Mouse (Mus musculus) midbrain, embryonic 10.5 days (tissue): ENCODE results near the gene Plac9a. TPM values are rescaled to one million over a fixed set of nuclear protein-coding genes. Genes with fewer than 3 reads are reported as not detected.
"Not testable (repeated sequence)": the region's sequence is repeated elsewhere in the genome, so short reads cannot be mapped to it uniquely, and the experiment has no call there.

Source experiments
- DNase-seq: peaks from one replicate; pipeline ENCODE4 v3.0.0-alpha.2; 2017; ENCODE audit warnings: low spot score
- H3K27ac ChIP-seq: fragments of 300-500 bp; sonication (generic); replicated peaks from 2 replicates; pipeline ENCODE4 v1.5.1; 2016; ENCODE audit warnings: mild to moderate bottlenecking
- H3K27me3 ChIP-seq: fragments of 300-500 bp; sonication (generic); 2 replicates; pipeline ENCODE4 v1.6.1; 2016; ENCODE audit warnings: low read depth, mild to moderate bottlenecking; ENCODE audit not compliant: poor library complexity, severe bottlenecking
- H3K36me3 ChIP-seq: fragments of 300-500 bp; sonication (generic); 2 replicates; pipeline ENCODE4 v1.6.1; 2016; ENCODE audit warnings: mild to moderate bottlenecking, moderate library complexity
- H3K4me1 ChIP-seq: fragments of 300-500 bp; sonication (generic); 2 replicates; pipeline ENCODE4 v1.6.1; 2016
- H3K4me3 ChIP-seq: fragments of 300-500 bp; sonication (generic); 2 replicates; pipeline ENCODE4 v1.5.1; 2016; ENCODE audit warnings: mild to moderate bottlenecking, moderate library complexity
- H3K9me3 ChIP-seq: fragments of 300-500 bp; sonication (generic); replicated peaks from 2 replicates; pipeline ENCODE4 v1.6.1; 2016; ENCODE audit warnings: mild to moderate bottlenecking
- WGBS: fragments of 180-500 bp; shearing (Covaris S2); methylation state at CpG from one replicate; pipeline ENCODE4 v1.1.7; 2016; 5-methylcytosine and 5-hydroxymethylcytosine counted together
- polyA plus RNA-seq: library from polyadenylated mRNA; unstranded; fragments of >200 nt; fragmentation: Nextera tagmentation; extraction: Ambion mirVana; gene quantifications from 2 replicates; pipeline ENCODE4 v1.2.1, GENCODE M21; 2016

The Plac9a gene
- not detected in 2 replicates for polyA plus RNA-seq

DNA sequence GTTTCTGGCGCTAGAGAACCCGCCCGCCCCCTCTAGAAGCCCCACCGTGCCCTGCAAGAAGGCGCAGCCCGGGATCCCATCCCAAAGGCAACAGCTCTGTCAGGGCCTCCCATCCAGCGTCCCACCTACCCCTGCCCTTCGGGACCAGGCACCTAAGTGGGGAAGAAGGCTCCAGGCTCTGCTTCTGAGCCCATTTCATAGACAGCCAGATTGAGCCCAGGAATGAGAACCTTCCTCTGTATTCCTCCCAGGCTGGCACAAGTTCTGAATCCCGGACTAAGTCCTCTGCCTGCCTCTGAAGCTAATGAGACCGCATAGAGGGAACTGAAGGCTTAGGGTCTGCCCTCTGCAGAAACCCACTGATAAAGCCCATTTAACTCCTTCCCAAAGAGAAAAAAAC lies at the start of gene Plac9a:
Gene Plac9a (minus strand): TSS at position 101 of the 400 bp plus-strand sequence.
- not testable (repeated sequence) for H3K27me3 ChIP-seq, H3K36me3 ChIP-seq, DNase-seq, H3K4me3 ChIP-seq, H3K27ac ChIP-seq, H3K9me3 ChIP-seq, H3K4me1 ChIP-seq
- WGBS: no CpG with 5 or more reads among the region's 10 CpGs

DNA sequence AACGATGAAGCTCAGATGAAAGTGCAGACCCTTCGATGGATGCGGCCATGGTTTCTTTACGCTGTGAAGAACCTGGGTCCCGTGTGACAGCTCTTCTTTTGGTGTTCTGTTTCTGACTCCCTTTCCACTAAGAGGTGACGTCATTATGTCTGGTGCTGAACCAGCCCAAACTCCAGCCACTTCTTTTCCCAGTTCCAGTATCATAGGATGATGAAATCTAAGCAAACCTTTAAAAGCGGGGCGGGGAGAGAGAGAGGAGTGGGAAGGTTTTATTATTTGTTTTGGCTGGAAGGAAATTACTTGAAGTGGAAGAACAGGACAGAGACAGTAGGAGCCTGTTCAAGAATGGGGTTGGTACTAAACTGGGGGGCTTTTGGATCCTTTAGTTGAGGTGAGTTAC lies 35.1 kb upstream of the Plac9a start, which contains the start of gene Cphx1:
Gene Cphx1 (plus strand): TSS at position 301 of the 400 bp plus-strand sequence.
- not testable (repeated sequence) for H3K4me3 ChIP-seq, H3K4me1 ChIP-seq, H3K36me3 ChIP-seq, H3K27ac ChIP-seq, H3K27me3 ChIP-seq, H3K9me3 ChIP-seq, DNase-seq
- WGBS: no CpG with 5 or more reads among the region's 8 CpGs

- WGBS: no CpG with 5 or more reads among the region's 5 CpGs
- not testable (repeated sequence) for H3K4me1 ChIP-seq, H3K4me3 ChIP-seq, H3K36me3 ChIP-seq, H3K27me3 ChIP-seq, H3K27ac ChIP-seq, DNase-seq, H3K9me3 ChIP-seq
Observed at GRCm38 (mm10) chr14:25936867-25937630, 34.1 kb upstream of the Plac9a start.

GRCm38 (mm10) chr14:25927562-25927881 lies 24.6 kb upstream of the Plac9a start, which contains the start of gene Tmem254a:
TSS of gene Tmem254a (minus strand) at chr14:25927672.
- H3K36me3 ChIP-seq, H3K9me3 ChIP-seq, H3K4me1 ChIP-seq, H3K27me3 ChIP-seq, H3K4me3 ChIP-seq, H3K27ac ChIP-seq, DNase-seq: not testable (repeated sequence)
- whole genome bisulfite sequencing: no CpG with 5 or more reads among the region's 10 CpGs

DNA sequence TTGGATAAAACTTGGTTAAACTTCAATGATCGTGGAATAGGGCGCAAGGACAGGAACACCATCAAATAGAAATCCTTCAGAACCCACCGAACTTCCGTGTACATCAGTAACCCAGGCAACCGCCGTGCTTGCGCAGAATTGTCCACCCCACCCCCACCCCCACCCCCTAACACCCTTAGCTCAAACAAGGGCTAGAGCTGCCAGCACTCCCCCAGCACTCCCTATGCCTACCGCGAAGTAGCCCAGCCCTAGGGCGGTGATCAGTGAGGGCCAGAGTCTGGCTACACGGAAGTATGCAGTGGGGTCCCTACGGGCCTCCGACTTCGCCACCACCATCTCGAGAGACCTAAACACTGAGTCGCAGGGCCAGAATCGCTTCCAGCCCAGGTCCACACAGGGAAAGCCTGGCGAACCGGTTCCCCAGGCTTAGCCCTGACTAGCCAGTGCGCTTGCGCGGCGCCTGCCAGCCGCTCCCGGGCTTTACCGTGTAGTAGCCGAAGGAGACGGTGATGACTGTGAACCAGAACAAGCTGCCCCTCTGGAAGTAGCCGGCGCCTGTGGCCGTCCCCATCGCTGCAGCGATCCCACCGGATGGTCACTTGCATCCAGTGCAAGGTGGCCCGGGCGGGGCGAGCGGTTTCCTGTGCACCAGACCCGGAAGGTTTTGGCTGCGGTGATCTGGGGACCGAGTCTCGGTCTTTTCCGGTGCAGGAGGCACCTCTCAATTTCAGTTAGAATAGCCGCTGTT lies 24.1 kb upstream of the Plac9a start:
- not testable (repeated sequence) for H3K27ac ChIP-seq, H3K36me3 ChIP-seq, DNase-seq, H3K4me3 ChIP-seq, H3K4me1 ChIP-seq, H3K9me3 ChIP-seq, H3K27me3 ChIP-seq
- no CpG with 5 or more reads among the region's 44 CpGs for WGBS

- DNase-seq, H3K36me3 ChIP-seq, H3K27ac ChIP-seq, H3K9me3 ChIP-seq, H3K4me3 ChIP-seq, H3K4me1 ChIP-seq, H3K27me3 ChIP-seq: not testable (repeated sequence)
- WGBS: no CpG with 5 or more reads among the region's 5 CpGs
Observed at GRCm38 (mm10) chr14:25918427-25919170, 15.7 kb upstream of the Plac9a start.

DNA sequence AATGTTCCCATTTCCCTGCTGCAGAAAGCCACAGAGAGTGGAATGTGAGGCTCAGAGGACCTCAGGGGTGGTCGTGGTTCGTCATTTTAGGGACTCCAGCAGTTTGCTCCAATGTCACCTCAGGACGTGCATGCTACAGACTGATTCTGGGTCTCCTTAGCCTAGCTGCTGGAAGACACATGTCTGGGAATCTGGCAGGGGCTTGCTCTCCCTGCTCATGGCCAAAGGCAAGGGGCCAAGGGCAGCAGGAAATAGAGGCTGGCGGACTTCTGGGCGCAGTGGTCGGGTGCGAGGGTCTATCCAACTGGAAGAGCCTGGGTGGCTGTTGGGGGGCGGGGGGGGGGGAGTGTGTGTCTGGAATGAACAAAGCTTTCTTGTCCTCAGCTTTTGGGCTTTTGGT lies 6.1 kb upstream of the Plac9a start:
- H3K4me1 ChIP-seq, H3K27ac ChIP-seq, H3K36me3 ChIP-seq, H3K27me3 ChIP-seq, H3K4me3 ChIP-seq, DNase-seq, H3K9me3 ChIP-seq: not testable (repeated sequence)
- WGBS: no CpG with 5 or more reads among the region's 8 CpGs

DNA sequence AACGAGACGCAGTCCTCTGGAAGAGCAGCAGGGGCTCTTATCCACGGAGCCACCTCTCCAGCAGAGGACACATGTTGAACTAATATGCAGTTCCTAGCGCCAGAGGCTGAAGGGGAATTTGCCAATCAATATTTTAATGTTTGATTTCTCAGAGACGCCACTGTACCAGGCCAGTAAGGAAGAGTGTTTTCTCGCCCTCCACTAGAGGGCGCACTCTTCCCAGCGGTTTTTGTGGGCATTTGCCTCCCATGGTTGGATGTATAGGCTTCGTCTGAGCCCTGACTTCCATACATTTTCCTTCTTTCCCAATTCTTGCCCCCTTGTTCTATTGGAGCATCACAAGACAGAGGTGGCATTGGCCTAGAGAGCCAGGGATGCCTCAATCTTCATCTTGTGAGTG lies 4.4 kb upstream of the Plac9a start:
- not testable (repeated sequence) for H3K4me3 ChIP-seq

GRCm38 (mm10) chr14:25905243-25905642 lies 2.3 kb upstream of the Plac9a start:
- H3K27ac ChIP-seq, H3K36me3 ChIP-seq, H3K9me3 ChIP-seq, H3K27me3 ChIP-seq, H3K4me1 ChIP-seq, DNase-seq, H3K4me3 ChIP-seq: not testable (repeated sequence)
- 0% methylated on average over 1 of the region's 5 CpGs for WGBS

More for the DNA sequence above, 4.4 kb upstream of the Plac9a start:
- H3K27me3 ChIP-seq, H3K27ac ChIP-seq, H3K4me1 ChIP-seq, H3K36me3 ChIP-seq, H3K9me3 ChIP-seq, DNase-seq: not testable (repeated sequence)
- no CpG with 5 or more reads among the region's 9 CpGs for WGBS

DNA sequence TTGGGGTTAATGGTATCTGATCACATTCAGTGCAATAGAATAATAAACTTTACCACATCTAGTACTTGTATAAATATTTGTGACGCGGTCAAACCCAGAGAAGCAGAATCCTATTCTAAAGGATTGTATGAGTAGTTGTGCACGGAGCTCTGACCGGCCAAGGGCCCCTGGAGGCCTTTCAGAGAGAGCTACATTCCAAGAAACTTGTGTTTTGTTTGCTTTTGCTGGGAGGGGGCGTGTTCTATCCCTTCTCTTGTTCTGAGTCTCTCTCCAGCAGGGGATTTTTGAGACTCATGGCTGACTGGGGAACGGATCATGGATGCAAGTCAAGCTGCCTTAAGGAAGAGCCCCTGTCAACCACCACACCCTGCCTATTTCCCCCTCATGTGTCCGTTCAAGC lies 7.2 kb downstream of the Plac9a start:
- not testable (repeated sequence) for H3K27me3 ChIP-seq, H3K4me1 ChIP-seq, H3K9me3 ChIP-seq, DNase-seq, H3K4me3 ChIP-seq, H3K27ac ChIP-seq, H3K36me3 ChIP-seq
- no CpG with 5 or more reads among the region's 7 CpGs for WGBS

DNA sequence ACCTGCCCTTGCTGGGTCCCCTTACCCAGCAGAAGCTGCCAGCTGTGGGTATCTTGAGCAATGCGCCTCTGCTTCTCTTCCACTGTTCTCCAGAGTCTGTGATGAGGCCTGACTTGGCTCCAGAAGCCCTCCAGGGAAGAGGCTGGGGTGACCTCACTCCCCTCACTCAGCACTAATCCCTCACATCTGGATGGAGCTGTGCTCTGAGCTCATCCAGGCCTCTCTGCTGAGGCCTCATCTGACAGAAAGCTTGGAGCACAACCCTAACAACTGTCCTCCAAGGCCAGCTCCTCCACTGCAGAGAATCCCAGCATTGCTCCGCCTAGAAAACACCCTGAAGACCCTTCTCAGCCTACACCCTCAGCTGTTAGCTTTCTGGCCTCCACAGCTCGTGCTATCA lies 8.3 kb downstream of the Plac9a start:
- not testable (repeated sequence) for DNase-seq, H3K27ac ChIP-seq, H3K4me1 ChIP-seq, H3K9me3 ChIP-seq, H3K27me3 ChIP-seq, H3K36me3 ChIP-seq, H3K4me3 ChIP-seq
- no CpG with 5 or more reads among the region's 3 CpGs for WGBS

GRCm38 (mm10) chr14:25885886-25886285 lies 17.0 kb downstream of the Plac9a start:
- WGBS: no CpG with 5 or more reads among the region's 12 CpGs
- DNase-seq, H3K36me3 ChIP-seq, H3K27ac ChIP-seq, H3K4me1 ChIP-seq, H3K9me3 ChIP-seq, H3K27me3 ChIP-seq, H3K4me3 ChIP-seq: not testable (repeated sequence)

- WGBS: no CpG with 5 or more reads among the region's 9 CpGs
- not testable (repeated sequence) for H3K36me3 ChIP-seq, H3K9me3 ChIP-seq, H3K27ac ChIP-seq, DNase-seq, H3K4me3 ChIP-seq, H3K27me3 ChIP-seq, H3K4me1 ChIP-seq
Observed at GRCm38 (mm10) chr14:25881769-25882168, 21.1 kb downstream of the Plac9a start.
